Mouse (Mus musculus) CH12.LX (cell line): ENCODE data around the gene Sowahc.

Experiments used
- CHD2 ChIP-seq: IDR thresholded peaks from 2 replicates; pipeline ENCODE4 v1.6.1; 2011; ENCODE audit warnings: low read length, improper control_type of control experiment
- CTCF ChIP-seq, 2 experiments: IDR thresholded peaks in 1 of 2; conservative IDR thresholded peaks in 1 of 2; 2 replicates each; pipeline ENCODE4 v1.5.1; 2011 to 2012; ENCODE audit warnings: low read depth in 2 of 2, low read length in 2 of 2, improper control_type of control experiment in 1 of 2, inconsistent platforms in 1 of 2, mild to moderate bottlenecking in 1 of 2, moderate library complexity in 1 of 2
- GABPA ChIP-seq: IDR thresholded peaks from 2 replicates; pipeline ENCODE4 v1.6.1; 2012; ENCODE audit warnings: low read depth, low read length, improper control_type of control experiment, inconsistent platforms; ENCODE audit not compliant: insufficient replicate concordance
- MEF2A ChIP-seq: IDR thresholded peaks from 2 replicates; pipeline ENCODE4 v1.6.1; 2014; ENCODE audit warnings: low read depth, mild to moderate bottlenecking, inconsistent platforms, low read length, improper control_type of control experiment, borderline replicate concordance
- POLR2A ChIP-seq: IDR thresholded peaks from 2 replicates; pipeline ENCODE4 v1.6.1; 2011; ENCODE audit warnings: low read depth, mild to moderate bottlenecking, improper control_type of control experiment, low read length
- POLR2AphosphoS2 ChIP-seq: IDR thresholded peaks from 2 replicates; pipeline ENCODE4 v1.6.1; 2011; ENCODE audit warnings: low read depth, low read length, improper control_type of control experiment
- TCF12 ChIP-seq: IDR thresholded peaks from 2 replicates; pipeline ENCODE4 v1.6.1; 2014; ENCODE audit warnings: low read depth, mild to moderate bottlenecking, inconsistent platforms, low read length, improper control_type of control experiment
- USF1 ChIP-seq: IDR thresholded peaks from 2 replicates; pipeline ENCODE4 v1.6.1; 2014; ENCODE audit warnings: low read depth, mild to moderate bottlenecking, inconsistent platforms, low read length, improper control_type of control experiment
- ZC3H11A ChIP-seq: IDR thresholded peaks from 2 replicates; pipeline ENCODE4 v1.6.1; 2012; ENCODE audit warnings: low read depth, mild to moderate bottlenecking, inconsistent platforms, low read length, improper control_type of control experiment
- ZMIZ1 ChIP-seq: IDR thresholded peaks from 2 replicates; pipeline ENCODE4 v1.6.1; 2012; ENCODE audit warnings: low read depth, mild to moderate bottlenecking, inconsistent platforms, low read length, improper control_type of control experiment
- ZNF384 ChIP-seq: IDR thresholded peaks from 2 replicates; pipeline ENCODE4 v1.6.1; 2012; ENCODE audit warnings: low read depth, low read length, improper control_type of control experiment, inconsistent platforms

- TF ChIP-seq POLR2A: no peak
- TF ChIP-seq ZNF384: peak; percentile 81
- no peak for TF ChIP-seq CTCF (conservative IDR thresholded peaks at IDR 0.05 in 1 of 2, IDR thresholded peaks at IDR 0.05 in 1 of 2; ENCODE audit: low read depth in 2 of 2, low read length in 2 of 2)
- 0 out of 2 replicates have a peak, but pooled peaks have one; percentile 56 for TF ChIP-seq MEF2A
- TF ChIP-seq ZMIZ1: no peak
- peak; percentile 64 for TF ChIP-seq TCF12
- no peak for TF ChIP-seq CHD2
- no peak for TF ChIP-seq POLR2AphosphoS2
- no peak for TF ChIP-seq GABPA
- TF ChIP-seq USF1: no peak
- no peak for TF ChIP-seq ZC3H11A
Measured at GRCm38 (mm10) chr10:59256533-59256932, 34.8 kb downstream of the Sowahc start.
